Mouse (Mus musculus): ENCODE data around the gene Snrpg. TPM values are rescaled to one million over a fixed set of nuclear protein-coding genes. Genes with fewer than 3 reads are reported as not detected.
"Not testable (repeated sequence)": the region's sequence is repeated elsewhere in the genome, so short reads cannot be mapped to it uniquely, and the experiment has no call there.

The Snrpg gene
- total and polyA plus RNA-seq, 2 experiments from 2014 or later = 101 to 308 TPM

GRCm38 (mm10) chr6:86373556-86373955 lies 2.5 kb downstream of the Snrpg start:
- WGBS = 87% methylated on average over 6 of the region's 6 CpGs
- no peak overlapping the region for H3K27ac ChIP-seq (ENCODE audit: low read depth, low read length)
- H3K4me3 ChIP-seq (ENCODE audit: low read depth, low read length) = no peak overlapping the region
- no peaks in the 10 kb centered on the region for H3K27me3 ChIP-seq (ENCODE audit: insufficient read depth, low read length)
- peaks cover 27% of the 10 kb centered on the region for H3K36me3 ChIP-seq (ENCODE audit: insufficient read depth)
- no peak overlapping the region for H3K9ac ChIP-seq
- DNase-seq = no peak
- H3K4me2 ChIP-seq (ENCODE audit: low read depth) = no peak overlapping the region
- H3K4me1 ChIP-seq (ENCODE audit: insufficient read depth) = peaks cover 14% of the 10 kb centered on the region
- TF ChIP-seq CTCF (IDR thresholded peaks at IDR 0.05; ENCODE audit: low read depth) = no peak
- no peaks in the 10 kb centered on the region for H3K9me3 ChIP-seq (ENCODE audit: low read length)
- no peak for ATAC-seq

- no peak overlapping the region for H3K4me3 ChIP-seq (ENCODE audit: low read depth, low read length)
- WGBS = 67% methylated on average over 3 of the region's 3 CpGs
- no peaks in the 10 kb centered on the region for H3K27me3 ChIP-seq (ENCODE audit: insufficient read depth, low read length)
- DNase-seq (no peak), ATAC-seq (no peak)
- H3K27ac ChIP-seq (ENCODE audit: low read depth, low read length) = no peak overlapping the region
- H3K4me1 ChIP-seq (ENCODE audit: insufficient read depth) = no peaks in the 10 kb centered on the region
- no peaks in the 10 kb centered on the region for H3K9me3 ChIP-seq (ENCODE audit: low read length)
- H3K9ac ChIP-seq = no peak overlapping the region
- TF ChIP-seq CTCF (IDR thresholded peaks at IDR 0.05; ENCODE audit: low read depth) = no peak
- peaks cover 35% of the 10 kb centered on the region for H3K36me3 ChIP-seq (ENCODE audit: insufficient read depth)
- H3K4me2 ChIP-seq (ENCODE audit: low read depth) = no peak overlapping the region
Measured at GRCm38 (mm10) chr6:86378341-86378740, 7.2 kb downstream of the Snrpg start.

- DNase-seq; H3K27ac ChIP-seq (ENCODE audit: low read depth, low read length); H3K27me3 ChIP-seq (ENCODE audit: insufficient read depth, low read length); H3K4me1 ChIP-seq (ENCODE audit: insufficient read depth); H3K9me3 ChIP-seq (ENCODE audit: low read length); ATAC-seq; H3K4me2 ChIP-seq (ENCODE audit: low read depth); H3K9ac ChIP-seq; H3K4me3 ChIP-seq (ENCODE audit: low read depth, low read length): not testable (repeated sequence)
- 75% methylated on average over 6 of the region's 8 CpGs for WGBS
- peaks cover 37% of the 10 kb centered on the region for H3K36me3 ChIP-seq (ENCODE audit: insufficient read depth)
Measured at GRCm38 (mm10) chr6:86380112-86380511, 9.0 kb downstream of the Snrpg start.

GRCm38 (mm10) chr6:86382551-86382950 lies 11.4 kb downstream of the Snrpg start:
- H3K27ac ChIP-seq (ENCODE audit: low read depth, low read length) = no peak overlapping the region
- DNase-seq = no peak
- TF ChIP-seq CTCF (IDR thresholded peaks at IDR 0.05; ENCODE audit: low read depth) = no peak

GRCm38 (mm10) chr6:86383370-86383769 lies 12.3 kb downstream of the Snrpg start:
- Histone ChIP-seq H3K9ac (no peak overlapping the region), H3K36me3 (ENCODE audit: insufficient read depth) (peaks cover 34% of the 10 kb centered on the region), H3K4me3 (ENCODE audit: low read depth, low read length) (no peak overlapping the region), H3K27me3 (ENCODE audit: insufficient read depth, low read length) (no peaks in the 10 kb centered on the region), H3K4me1 (ENCODE audit: insufficient read depth) (no peaks in the 10 kb centered on the region), H3K27ac (ENCODE audit: low read depth, low read length) (no peak overlapping the region), H3K4me2 (ENCODE audit: low read depth) (no peak overlapping the region), H3K9me3 (ENCODE audit: low read length) (no peaks in the 10 kb centered on the region)
- TF ChIP-seq CTCF (IDR thresholded peaks at IDR 0.05; ENCODE audit: low read depth) = no peak
- no peak for DNase-seq
- 57% methylated on average over 16 of the region's 16 CpGs for WGBS
- no peak for ATAC-seq

More at GRCm38 (mm10) chr6:86382551-86382950, 11.4 kb downstream of the Snrpg start:
- Histone ChIP-seq H3K4me1 (ENCODE audit: insufficient read depth) (no peaks in the 10 kb centered on the region), H3K36me3 (ENCODE audit: insufficient read depth) (peaks cover 36% of the 10 kb centered on the region), H3K9ac (no peak overlapping the region), H3K4me2 (ENCODE audit: low read depth) (no peak overlapping the region), H3K4me3 (ENCODE audit: low read depth, low read length) (no peak overlapping the region), H3K27me3 (ENCODE audit: insufficient read depth, low read length) (no peaks in the 10 kb centered on the region), H3K9me3 (ENCODE audit: low read length) (no peaks in the 10 kb centered on the region)
- ATAC-seq = no peak

GRCm38 (mm10) chr6:86384692-86385091 lies 13.6 kb downstream of the Snrpg start:
- no peak overlapping the region for H3K9ac ChIP-seq
- WGBS = 73% methylated on average over 4 of the region's 4 CpGs
- no peaks in the 10 kb centered on the region for H3K4me1 ChIP-seq (ENCODE audit: insufficient read depth)
- TF ChIP-seq CTCF (IDR thresholded peaks at IDR 0.05; ENCODE audit: low read depth) = no peak
- no peak overlapping the region for H3K4me2 ChIP-seq (ENCODE audit: low read depth)
- peaks cover 37% of the 10 kb centered on the region for H3K36me3 ChIP-seq (ENCODE audit: insufficient read depth)
- H3K4me3 ChIP-seq (ENCODE audit: low read depth, low read length) = no peak overlapping the region
- no peak overlapping the region for H3K27ac ChIP-seq (ENCODE audit: low read depth, low read length)
- H3K27me3 ChIP-seq (ENCODE audit: insufficient read depth, low read length) = no peaks in the 10 kb centered on the region
- ATAC-seq (no peak), DNase-seq (no peak)
- no peaks in the 10 kb centered on the region for H3K9me3 ChIP-seq (ENCODE audit: low read length)

- 91% methylated on average over 5 of the region's 5 CpGs for WGBS
- Histone ChIP-seq H3K4me3 (ENCODE audit: low read depth, low read length) (no peak overlapping the region), H3K9me3 (ENCODE audit: low read length) (no peaks in the 10 kb centered on the region), H3K4me2 (ENCODE audit: low read depth) (no peak overlapping the region), H3K27ac (ENCODE audit: low read depth, low read length) (no peak overlapping the region), H3K4me1 (ENCODE audit: insufficient read depth) (no peaks in the 10 kb centered on the region), H3K9ac (no peak overlapping the region), H3K36me3 (ENCODE audit: insufficient read depth) (peaks cover 45% of the 10 kb centered on the region), H3K27me3 (ENCODE audit: insufficient read depth, low read length) (no peaks in the 10 kb centered on the region)
- DNase-seq = no peak
- TF ChIP-seq CTCF (IDR thresholded peaks at IDR 0.05; ENCODE audit: low read depth) = no peak
- ATAC-seq = no peak
Measured at GRCm38 (mm10) chr6:86385362-86386104, 14.4 kb downstream of the Snrpg start.
